Mouse (Mus musculus) testis, postnatal 14 days (tissue): ENCODE results near the gene H3f3b.
"Not testable (repeated sequence)": the region's sequence is repeated elsewhere in the genome, so short reads cannot be mapped to it uniquely, and the experiment has no call there.

ENCODE experiments used
- DNase-seq: peaks from one replicate; pipeline ENCODE4 v3.0.0; 2021; ENCODE audit warnings: low spot score

The H3f3b gene

GRCm38 (mm10) chr11:116021328-116022220, 6.2 kb downstream of the H3f3b start:
- DNase-seq = no peak

DNA sequence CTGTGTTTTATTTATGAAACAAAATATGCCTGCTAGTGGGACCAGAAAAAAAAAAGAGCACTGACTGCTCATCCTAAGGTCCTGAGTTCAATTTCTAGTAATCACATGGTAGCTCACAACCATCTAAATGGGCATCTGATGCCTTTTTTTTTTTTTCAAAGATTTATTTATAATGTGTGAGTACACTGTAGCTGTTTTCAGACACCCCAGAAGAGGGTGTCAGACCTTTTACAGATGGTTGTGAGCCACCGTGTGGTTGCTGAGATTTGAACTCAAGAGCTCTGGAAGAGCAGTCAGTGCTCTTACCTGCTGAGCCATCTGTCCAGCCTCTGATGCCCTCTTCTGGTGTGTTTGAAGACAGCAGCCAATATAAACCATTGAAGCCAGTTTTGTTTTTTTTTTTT, 7.2 kb downstream of the H3f3b start:
- DNase-seq = no peak

GRCm38 (mm10) chr11:116019976-116020411, 7.8 kb downstream of the H3f3b start:
- no peak for DNase-seq

GRCm38 (mm10) chr11:116019360-116019791, 8.4 kb downstream of the H3f3b start:
- no peak for DNase-seq

DNA sequence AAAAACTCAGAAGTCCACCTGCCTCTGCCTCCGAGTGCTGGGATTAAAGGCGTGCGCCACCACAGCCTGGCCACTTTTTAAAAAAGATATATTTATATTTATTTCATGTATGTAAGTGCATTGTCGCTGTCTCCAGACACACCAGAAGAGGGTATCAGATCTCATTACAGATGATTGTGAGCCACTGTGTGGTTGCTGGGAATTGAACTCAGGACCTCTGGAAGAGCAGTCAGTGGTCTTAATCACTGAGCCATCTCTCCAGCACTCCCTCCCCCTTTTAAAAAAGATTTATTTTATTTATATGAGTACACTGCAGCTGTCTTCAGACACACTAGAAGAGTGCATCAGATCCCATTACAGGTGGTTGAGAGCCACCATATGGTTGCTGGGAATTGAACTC, 8.9 kb downstream of the H3f3b start:
- DNase-seq = not testable (repeated sequence)

GRCm38 (mm10) chr11:116018106-116018505, 9.7 kb downstream of the H3f3b start:
- DNase-seq = no peak

- no peak for DNase-seq
These were observed 12.9 kb downstream of the H3f3b start for GRCm38 (mm10) chr11:116014821-116015220.

DNA sequence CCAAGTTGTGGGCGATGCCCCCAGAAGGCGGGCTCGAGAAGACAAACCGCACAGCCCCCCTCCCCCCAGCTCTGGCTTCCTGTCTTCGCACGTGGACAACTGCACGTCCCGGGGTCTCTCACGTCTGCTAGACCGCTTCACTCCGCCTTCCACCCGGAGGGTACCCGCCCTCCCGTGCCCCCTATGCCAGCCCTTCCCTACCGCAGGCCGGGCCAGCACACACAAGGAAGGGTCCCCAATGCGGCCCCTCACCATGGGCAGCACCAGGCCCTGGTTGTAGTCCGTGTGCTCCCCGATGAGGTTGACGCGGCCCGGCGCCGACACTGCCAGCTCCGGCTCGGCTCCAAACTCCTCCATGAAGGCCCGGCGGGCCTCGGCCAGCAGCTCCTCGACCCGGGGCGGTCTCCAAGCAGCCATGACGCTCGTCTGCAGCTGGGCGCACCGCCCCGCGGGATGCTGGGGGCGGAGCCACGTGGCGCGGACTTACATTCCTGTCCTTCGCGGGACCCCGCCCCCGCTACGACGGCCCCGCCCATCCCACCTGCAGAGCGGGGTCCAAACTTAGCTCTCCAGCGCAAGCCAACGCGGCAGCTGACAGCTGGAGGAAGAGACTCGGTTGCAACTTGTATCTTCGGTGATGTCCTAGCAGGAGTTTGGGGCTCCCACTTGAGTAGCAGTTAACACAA, 15.4 kb downstream of the H3f3b start, which contains the start of gene Galk1:
Galk1 (minus strand) TSS at position 458 of the 686 bp plus-strand sequence.
- peak; percentile 93 for DNase-seq

DNA sequence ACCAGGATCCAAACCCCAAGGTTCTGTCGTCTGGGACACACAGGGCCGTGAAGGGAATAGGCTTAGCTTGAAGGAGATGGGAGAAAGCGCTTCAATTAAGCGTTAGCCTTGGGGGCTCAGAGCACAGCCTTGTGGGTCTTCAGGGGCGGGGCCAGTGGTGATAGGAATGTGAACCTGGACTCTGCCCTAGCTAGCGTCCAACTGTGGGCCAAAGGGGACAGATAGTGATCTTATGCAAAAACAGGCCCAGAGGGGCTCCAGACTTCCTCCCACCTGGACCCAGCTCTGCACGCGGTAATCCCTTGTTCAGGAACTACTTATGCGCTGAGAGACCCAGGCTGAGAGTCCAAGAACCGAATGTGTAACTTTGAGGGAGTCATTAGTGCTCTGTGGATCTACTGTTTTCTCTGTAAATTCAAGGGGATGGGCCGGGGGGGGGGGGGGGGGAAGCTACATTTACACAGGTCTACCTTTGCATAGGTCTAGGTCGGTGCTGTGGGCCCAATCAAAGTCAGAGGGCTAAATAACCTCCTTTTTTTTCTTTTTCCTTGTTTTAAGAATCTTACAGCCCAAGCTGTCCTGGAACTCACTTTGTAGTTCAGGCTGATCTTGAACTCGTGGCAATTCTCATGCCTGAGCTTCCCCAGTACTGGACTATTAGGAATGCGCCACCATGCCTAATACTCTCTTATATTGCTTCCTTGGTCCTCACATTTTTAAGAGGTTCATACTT, 16.1 kb downstream of the H3f3b start:
- DNase-seq = no peak

GRCm38 (mm10) chr11:116010948-116011347, 16.8 kb downstream of the H3f3b start:
- no peak for DNase-seq

DNA sequence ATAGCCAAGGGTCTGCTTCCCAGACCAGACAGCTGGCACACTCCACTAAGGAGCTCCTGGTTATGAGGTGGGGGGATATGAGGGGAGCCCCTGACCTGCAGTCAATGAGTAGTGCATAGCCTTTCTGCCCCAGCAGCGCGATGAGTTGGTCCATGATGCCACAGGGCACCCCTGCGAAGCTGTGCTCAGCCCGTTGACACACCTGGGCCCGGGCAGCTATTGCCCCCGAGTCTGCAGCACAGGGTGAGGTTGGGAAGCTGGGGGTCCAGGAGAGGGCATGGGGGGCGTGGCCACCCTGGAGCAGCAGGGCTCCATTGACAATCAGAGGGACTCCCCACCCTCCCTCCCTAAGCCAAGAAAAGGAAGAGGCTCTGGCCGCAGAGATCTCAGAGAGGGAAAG, 17.6 kb downstream of the H3f3b start:
- DNase-seq = no peak

GRCm38 (mm10) chr11:116009661-116010060, 18.1 kb downstream of the H3f3b start:
- DNase-seq = no peak

DNA sequence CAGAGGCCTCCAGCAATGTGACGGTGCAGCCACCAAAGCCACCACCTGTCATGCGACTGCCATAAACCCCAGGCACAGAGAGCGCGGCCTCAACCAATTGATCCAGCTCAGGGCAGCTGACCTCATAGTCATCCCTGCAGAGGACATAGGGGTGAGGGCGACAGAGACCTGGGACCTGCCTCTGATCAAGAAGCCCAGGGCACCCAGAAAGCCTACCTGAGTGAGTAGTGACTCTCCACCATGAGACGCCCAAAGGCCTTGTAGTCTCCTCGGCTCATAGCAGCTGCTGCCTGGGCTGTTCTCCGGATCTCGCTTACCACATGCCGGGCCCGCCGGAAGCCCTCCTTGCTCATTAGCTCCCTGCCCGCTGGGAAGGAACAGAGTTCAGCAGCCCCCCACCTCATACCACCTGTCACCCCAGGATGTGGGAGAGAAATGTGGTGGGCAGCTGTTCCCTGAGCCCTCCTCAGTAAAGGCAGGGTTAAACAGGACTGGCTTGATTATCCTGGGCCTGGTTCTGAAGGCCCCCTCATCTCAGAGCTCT, 18.9 kb downstream of the H3f3b start:
- DNase-seq = no peak

GRCm38 (mm10) chr11:116008411-116008810, 19.4 kb downstream of the H3f3b start:
- no peak for DNase-seq

DNA sequence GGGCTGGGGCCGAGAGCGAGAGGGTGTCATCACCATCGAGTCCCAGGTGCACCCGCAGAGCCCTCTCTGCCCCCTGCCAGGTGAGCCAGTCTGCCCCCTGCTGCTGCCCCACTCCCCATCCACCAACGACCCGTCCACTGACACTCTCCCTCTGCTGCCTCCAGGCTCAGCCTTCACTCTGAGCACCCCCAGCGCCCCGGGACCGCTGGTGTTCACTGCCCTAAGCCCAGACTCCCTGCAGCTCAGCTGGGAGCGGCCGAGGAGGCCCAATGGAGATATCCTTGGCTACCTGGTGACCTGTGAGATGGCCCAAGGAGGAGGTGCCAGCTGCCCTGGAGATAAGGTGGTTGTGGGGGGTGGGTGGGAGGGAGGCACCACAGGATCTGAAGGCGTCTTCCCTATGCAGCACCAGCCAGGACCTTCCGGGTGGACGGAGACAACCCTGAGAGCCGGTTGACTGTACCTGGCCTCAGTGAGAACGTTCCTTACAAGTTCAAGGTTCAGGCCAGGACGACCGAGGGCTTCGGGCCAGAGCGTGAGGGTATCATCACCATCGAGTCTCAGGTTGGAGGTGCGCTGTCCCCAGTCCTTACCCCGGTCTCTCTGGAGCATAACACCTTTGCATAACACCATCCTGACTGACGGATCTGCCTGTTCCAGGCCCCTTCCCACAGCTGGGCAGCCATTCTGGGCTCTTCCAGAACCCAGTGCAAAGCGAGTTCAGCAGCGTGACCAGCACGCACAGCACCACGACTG, 20.5 kb downstream of the H3f3b start:
- no peak for DNase-seq

DNA sequence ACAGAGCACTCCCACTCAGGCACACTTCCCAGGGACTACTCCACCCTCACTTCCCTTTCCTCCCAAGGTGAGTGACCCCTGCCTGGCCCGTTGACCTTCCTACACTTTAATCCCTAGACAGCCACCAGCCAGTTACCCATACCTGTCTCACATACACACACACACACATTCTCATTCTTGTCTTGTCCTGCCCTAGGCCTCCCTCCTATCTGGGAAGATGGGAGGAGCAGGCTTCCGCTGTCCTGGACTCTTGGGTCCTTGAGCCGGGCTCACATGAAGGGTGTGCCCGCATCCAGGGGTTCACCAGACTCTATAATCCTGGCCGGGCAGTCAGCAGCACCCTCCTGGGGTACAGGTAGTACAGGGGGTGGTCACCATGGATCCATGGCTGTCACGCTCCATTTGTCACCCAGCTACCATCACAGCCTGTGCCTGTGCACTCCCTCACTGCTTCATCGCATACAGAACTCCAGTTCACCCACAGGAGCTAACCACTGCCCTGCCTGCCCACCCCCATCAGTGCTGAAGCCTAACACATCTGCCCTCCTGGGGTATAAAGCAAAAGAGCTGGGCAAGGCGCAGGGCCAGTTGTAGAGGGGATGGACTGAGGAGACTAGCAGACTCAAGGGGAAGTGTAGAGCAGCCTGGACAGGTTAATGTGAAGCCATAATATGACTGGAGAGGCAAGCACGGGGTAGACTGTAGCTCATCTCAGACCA, 21.9 kb downstream of the H3f3b start:
- no peak for DNase-seq

DNA sequence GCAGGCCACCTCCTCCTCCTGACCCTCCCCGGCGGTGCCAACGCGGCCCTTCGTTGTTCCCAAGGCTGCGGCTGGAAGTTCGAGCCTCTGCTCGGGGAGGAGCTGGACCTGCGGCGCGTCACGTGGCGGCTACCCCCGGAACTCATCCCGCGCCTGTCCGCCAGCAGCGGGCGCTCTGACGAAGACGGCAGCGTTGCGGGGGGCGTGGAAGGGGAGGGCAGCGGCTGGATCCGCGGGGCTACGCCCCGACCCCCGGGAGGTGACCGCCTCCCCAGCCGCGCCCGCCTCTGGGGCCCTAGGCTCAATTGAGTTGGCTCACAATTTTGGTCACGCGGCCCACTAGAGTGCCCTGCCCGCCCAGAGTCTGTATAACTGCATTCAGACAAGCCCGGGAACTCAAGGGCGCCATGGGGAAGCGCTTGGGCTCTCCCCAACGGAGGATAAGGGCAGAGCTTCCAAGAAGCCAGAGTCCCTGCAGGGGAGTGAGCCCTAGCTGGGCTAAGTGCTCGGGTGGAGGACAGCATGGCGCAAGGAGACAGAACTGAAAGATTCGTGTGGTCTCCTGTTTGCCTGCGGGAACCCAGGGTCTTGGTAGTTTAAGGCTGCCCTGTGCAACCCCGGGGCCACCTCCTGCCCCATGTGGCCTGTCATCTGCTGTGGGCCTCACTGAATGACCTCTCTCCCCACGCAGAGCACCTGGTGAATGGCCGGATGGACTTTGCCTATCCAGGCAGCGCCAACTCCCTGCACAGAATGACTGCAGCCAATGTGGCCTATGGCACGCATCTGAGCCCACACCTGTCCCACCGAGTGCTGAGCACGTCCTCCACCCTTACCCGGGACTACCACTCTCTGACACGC, 22.7 kb downstream of the H3f3b start:
- DNase-seq = peak; percentile 66

- no peak for DNase-seq
These were observed 23.5 kb downstream of the H3f3b start for GRCm38 (mm10) chr11:116004186-116004823.

DNA sequence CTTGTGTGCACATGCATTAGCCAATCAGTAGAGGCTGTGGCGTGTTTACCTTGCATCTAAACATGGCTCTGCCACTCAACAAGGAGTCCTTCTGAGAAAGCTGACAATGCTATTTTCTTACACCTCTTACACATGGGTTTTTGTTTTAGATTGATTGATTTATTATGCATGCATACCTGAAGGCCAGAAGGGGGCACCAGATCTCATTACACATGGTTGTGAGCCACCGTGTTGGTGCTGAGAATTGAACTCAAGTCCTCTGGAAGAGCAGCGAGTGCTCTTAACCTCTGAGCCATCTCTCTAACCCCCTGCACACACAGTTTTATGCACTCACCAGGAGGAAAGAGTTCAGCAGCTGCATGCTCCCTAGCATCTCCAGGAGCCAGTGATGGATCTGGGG, 24.9 kb downstream of the H3f3b start:
- no peak for DNase-seq
